Mouse (Mus musculus) adrenal gland, postnatal 0 days (tissue): ENCODE measurements around the gene Ddx17. TPM values are rescaled to one million over a fixed set of nuclear protein-coding genes. Genes with fewer than 3 reads are reported as not detected.

Experiments
- microRNA-seq: library from miRNA; unstranded; fragments of <30 nt; microRNA quantifications from one replicate; pipeline ENCODE4, GENCODE M21; 2016; ENCODE audit warnings: borderline replicate concordance; ENCODE audit not compliant: insufficient number of aligned reads
- polyA plus RNA-seq: library from polyadenylated mRNA; unstranded; fragments of >200 nt; fragmentation: Nextera tagmentation; extraction: Ambion mirVana; gene quantifications from 2 replicates; pipeline ENCODE4 v1.2.1, GENCODE M21; 2015

Ddx17 gene
- 19.9 and 25.0 TPM in 2 replicates for polyA plus RNA-seq

DNA sequence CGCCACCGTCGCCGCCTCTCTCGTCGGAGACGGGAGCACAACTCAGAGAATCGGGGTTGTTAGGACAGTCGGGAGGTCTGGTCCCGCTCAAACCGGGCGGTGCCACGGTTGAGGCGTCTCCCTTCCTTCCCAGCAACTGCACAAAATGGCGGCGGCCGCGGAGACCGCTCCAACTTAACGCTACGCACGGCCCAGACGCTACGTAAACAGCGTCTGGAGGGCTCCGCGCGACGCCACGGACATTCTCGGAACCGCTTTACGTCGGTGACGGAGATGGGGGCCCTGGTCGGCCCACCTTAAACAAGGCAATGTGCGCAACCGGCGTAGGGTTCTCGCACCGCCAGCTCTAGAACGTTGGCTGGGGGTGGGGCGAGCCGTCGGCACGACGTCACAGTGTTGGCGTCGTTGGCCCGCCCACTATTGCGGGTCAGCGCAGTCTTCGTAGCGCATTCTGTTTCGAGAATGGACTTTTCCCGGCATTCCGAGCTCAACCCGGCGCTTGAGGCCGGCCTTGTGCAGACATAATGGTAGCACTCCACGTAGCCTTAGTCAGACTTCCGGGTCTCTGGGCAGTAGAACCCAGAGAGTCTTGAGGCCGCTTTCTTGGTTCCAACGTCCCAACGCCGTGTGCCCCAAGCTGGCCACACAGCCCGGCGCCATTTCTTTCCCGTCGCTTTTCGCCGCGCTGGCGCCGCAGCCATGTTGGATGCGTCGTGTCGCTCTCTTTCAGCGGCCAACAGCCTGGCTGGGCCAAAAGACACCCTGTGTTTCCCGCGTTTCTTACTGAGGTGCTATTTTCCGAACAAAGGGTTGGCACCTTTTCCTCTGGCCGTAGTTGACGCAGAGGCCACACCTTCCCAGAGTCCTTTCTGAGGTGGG lies at the start of gene Ddx17:
Ddx17 (minus strand) TSS at position 332 of the 879 bp plus-strand sequence.

DNA sequence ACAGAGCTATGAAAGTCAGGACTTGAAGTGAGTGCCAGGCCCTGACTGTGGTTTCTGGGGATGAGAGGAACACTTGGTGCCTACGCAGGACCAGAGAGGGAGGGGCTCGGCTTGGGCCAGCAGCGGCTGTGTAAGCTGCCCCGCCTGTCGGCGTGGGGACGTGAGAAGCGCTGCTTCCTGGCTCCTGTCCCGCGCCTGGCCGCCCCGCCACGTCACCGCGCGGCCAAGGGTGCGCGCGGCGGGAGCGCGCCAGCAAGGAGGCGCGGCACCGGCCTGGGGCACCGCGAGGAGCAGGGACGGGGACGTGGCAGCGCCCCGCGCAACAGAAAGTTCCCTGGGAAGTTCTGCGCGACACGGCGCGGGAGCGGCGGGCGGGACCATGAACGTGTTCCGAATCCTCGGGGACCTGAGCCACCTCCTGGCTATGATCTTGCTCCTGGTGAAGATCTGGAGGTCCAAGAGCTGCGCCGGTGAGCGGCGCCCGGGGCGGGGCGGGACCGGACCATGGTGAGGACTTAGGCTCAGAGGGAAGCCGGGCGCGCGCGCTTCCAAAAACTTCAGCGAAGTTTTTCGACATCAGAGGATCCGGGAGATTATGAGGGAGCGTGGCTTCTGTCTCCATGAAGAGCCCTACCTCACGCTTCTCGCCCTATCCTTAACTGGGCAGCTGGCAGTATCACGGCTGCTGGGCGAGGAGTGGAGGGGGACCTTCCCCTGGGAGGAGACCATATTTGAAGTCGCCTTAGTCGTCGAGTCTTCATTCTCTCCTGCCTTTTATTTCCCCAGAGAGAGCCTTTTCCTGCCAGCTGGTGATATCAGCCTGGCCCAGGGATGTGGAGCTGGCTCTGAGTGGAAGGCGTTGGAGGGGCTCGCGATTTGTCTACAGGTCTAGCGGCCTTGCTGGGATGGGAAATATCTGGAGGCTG lies 30.1 kb downstream of the Ddx17 start, which contains the start of gene Kdelr3:
Kdelr3 (plus strand) TSS at position 241 of the 926 bp plus-strand sequence.

GRCm38 (mm10) chr15:79504707-79505452 lies 41.7 kb downstream of the Ddx17 start, which contains the start of gene Kcnj4:
Gene Kcnj4, minus strand, starts transcription at chr15:79505241.

Small RNA genes within 50 kb of the gene (microRNA-seq; reads per million reads assigned to microRNA genes)
- gene Gm27903: not detected

Other genes with a start within 250 kb of the Ddx17 start
- 10.9 and 15.7 TPM in 2 replicates for gene Pla2g6, start 218.4 kb downstream of the Ddx17 start, polyA plus RNA-seq
- 3.2 and 3.6 TPM in 2 replicates for gene Maff, start 200.1 kb downstream of the Ddx17 start, polyA plus RNA-seq
- 27.6 and 35.4 TPM in 2 replicates for gene Tmem184b, start 143.2 kb downstream of the Ddx17 start, polyA plus RNA-seq
- gene Csnk1e, start 91.2 kb downstream of the Ddx17 start, polyA plus RNA-seq: 63.6 and 70.1 TPM in 2 replicates
- 0.06 and 0.19 TPM in 2 replicates for gene Kcnj4, start 41.5 kb downstream of the Ddx17 start, polyA plus RNA-seq
- 42.8 and 60.4 TPM in 2 replicates for gene Kdelr3, start 30.3 kb downstream of the Ddx17 start, polyA plus RNA-seq
- 2.4 and 6.4 TPM in 2 replicates for gene Dmc1, start 58.4 kb upstream of the Ddx17 start, polyA plus RNA-seq
- 1.2 TPM in 2 replicates for gene Fam227a, start 112.2 kb upstream of the Ddx17 start, polyA plus RNA-seq
- 45.7 and 49.4 TPM in 2 replicates for gene Cby1, start 112.5 kb upstream of the Ddx17 start, polyA plus RNA-seq
- gene Tomm22, start 124.1 kb upstream of the Ddx17 start, polyA plus RNA-seq: 206 and 230 TPM in 2 replicates
- 14.7 and 14.8 TPM in 2 replicates for gene Josd1, start 141.2 kb upstream of the Ddx17 start, polyA plus RNA-seq
- 11.3 and 13.0 TPM in 2 replicates for gene Gtpbp1, start 144.1 kb upstream of the Ddx17 start, polyA plus RNA-seq
- 3.8 and 3.9 TPM in 2 replicates for gene Sun2, start 195.8 kb upstream of the Ddx17 start, polyA plus RNA-seq
- gene Dnal4, start 231.1 kb upstream of the Ddx17 start, polyA plus RNA-seq: 31.2 and 32.9 TPM in 2 replicates